Mouse (Mus musculus): Measurements from ENCODE around the gene Fam19a1. TPM values are rescaled to one million over a fixed set of nuclear protein-coding genes. Genes with fewer than 3 reads are reported as not detected.

Gene Fam19a1
- polyA plus RNA-seq, 1 experiment from 2014 or later = 2.3 TPM

DNA sequence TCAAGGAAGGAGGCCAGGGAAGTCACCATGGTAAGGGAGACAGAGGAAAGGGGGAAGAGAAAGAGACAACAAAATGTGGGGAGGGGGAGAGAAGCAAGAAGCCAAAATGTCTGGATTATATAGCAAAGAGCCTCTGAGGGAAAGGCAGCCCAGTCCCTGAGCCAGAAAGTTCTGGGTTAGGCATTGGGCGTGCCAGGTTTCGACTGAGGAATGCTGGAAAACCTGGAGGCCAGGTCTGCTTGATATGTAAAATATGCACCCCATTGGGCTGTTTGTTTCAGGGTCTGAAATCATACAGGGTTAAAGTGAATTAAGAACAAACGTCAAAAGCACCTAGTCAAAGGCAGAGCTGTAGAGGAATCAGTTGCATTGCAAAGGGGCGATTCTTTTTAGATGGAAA is 346.1 kb downstream of the Fam19a1 start:
- Histone ChIP-seq H3K4me2 (ENCODE audit: low read depth) (no peak overlapping the region), H3K9me3 (ENCODE audit: control insufficient read depth, low read length) (no peaks in the 10 kb centered on the region), H3K9ac (ENCODE audit: low read length) (no peak overlapping the region), H3K36me3 (ENCODE audit: control insufficient read depth, insufficient read depth, low read length) (no peaks in the 10 kb centered on the region), H3K4me1 (ENCODE audit: control insufficient read depth, insufficient read depth, low read length) (no peaks in the 10 kb centered on the region), H3K4me3 (ENCODE audit: low read depth, low read length) (no peak overlapping the region), H3K27me3 (ENCODE audit: control insufficient read depth, insufficient read depth, low read length) (no peaks in the 10 kb centered on the region), H3K27ac (ENCODE audit: low read depth, low read length) (no peak overlapping the region)
- no peak for DNase-seq (ENCODE audit: low spot score)
- WGBS = 69% methylated on average over 4 of the region's 4 CpGs
- ATAC-seq (ENCODE audit: insufficient read depth, low FRiP score, low TSS enrichment) = no peak

DNA sequence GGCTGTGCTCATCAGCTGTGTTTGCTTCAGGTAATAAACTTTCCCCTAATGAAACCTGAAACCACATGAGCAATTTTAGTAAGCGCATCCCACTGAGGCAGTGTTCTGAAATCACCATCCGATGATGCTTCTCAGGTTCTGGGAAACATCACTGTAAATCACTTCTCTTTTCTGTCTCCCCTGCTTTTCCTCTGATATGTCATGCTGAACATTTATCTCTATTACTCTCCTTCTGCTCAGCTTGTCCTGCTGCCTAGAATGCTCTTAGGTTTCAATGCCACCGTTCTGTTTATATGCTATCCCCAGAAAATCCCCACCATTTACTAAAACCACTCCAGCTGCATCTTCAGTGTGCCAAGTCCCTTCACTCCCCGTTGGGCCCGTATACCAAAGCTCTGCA is 386.5 kb downstream of the Fam19a1 start:
- Histone ChIP-seq H3K4me1 (ENCODE audit: control insufficient read depth, insufficient read depth, low read length) (no peaks in the 10 kb centered on the region), H3K27ac (ENCODE audit: low read depth, low read length) (no peak overlapping the region), H3K9ac (ENCODE audit: low read length) (no peak overlapping the region), H3K27me3 (ENCODE audit: control insufficient read depth, insufficient read depth, low read length) (no peaks in the 10 kb centered on the region), H3K9me3 (ENCODE audit: control insufficient read depth, low read length) (no peaks in the 10 kb centered on the region), H3K4me3 (ENCODE audit: low read depth, low read length) (no peak overlapping the region), H3K36me3 (ENCODE audit: control insufficient read depth, insufficient read depth, low read length) (no peaks in the 10 kb centered on the region), H3K4me2 (ENCODE audit: low read depth) (no peak overlapping the region)
- no peak for ATAC-seq (ENCODE audit: insufficient read depth, low FRiP score, low TSS enrichment)
- 80% methylated on average over 5 of the region's 5 CpGs for WGBS
- no peak for DNase-seq (ENCODE audit: low spot score)

DNA sequence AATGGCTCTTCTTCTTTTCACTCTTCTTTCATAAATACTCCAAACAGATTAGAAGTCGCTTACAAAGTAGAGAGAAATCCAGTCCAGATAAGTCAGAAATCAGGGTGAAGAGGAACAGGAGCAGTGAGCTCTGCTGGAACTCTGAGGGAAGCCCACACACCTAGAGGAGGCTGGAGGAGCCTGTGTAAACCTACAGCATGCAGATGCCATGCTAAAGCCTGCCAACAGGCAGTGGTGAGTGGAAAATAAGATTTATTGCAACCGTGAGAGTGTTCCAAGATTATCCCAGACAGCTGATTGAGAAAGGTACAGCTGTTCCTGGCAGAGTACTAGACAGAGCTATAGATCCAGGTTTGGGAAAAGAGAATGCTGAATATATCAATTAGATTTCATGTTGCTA is 428.6 kb downstream of the Fam19a1 start:
- WGBS = 84% methylated on average over 2 of the region's 2 CpGs
- no peaks in the 10 kb centered on the region for H3K27me3 ChIP-seq (ENCODE audit: control insufficient read depth, insufficient read depth, low read length)
- H3K4me3 ChIP-seq (ENCODE audit: low read depth, low read length) = no peak overlapping the region
- H3K36me3 ChIP-seq (ENCODE audit: control insufficient read depth, insufficient read depth, low read length) = no peaks in the 10 kb centered on the region
- no peak overlapping the region for H3K9ac ChIP-seq (ENCODE audit: low read length)
- no peaks in the 10 kb centered on the region for H3K4me1 ChIP-seq (ENCODE audit: control insufficient read depth, insufficient read depth, low read length)
- DNase-seq (ENCODE audit: low spot score) (no peak), ATAC-seq (ENCODE audit: insufficient read depth, low FRiP score, low TSS enrichment) (no peak)
- no peak overlapping the region for H3K4me2 ChIP-seq (ENCODE audit: low read depth)
- no peaks in the 10 kb centered on the region for H3K9me3 ChIP-seq (ENCODE audit: control insufficient read depth, low read length)
- H3K27ac ChIP-seq (ENCODE audit: low read depth, low read length) = no peak overlapping the region

DNA sequence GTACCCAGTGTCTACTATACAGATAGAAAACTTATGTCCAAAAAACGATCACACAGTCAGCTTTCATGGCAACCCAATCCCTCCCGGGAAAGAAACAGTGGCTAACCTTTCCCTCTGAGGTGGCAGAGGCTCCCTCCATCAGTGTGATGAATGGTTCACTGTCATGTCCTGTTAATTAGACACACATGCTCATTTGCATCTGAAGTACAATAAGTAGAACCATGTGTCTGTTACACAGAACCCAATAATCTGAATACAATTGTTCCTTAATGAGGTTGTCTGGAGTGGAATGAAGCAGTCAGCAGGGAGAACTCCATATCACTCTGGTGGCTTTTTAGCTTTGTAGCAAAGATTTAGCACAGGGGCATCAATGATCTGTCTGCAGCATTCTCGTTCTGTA is 431.9 kb downstream of the Fam19a1 start:
- no peak overlapping the region for H3K4me3 ChIP-seq (ENCODE audit: low read depth, low read length)
- H3K36me3 ChIP-seq (ENCODE audit: control insufficient read depth, insufficient read depth, low read length) = no peaks in the 10 kb centered on the region
- no peak for DNase-seq (ENCODE audit: low spot score)
- H3K4me1 ChIP-seq (ENCODE audit: control insufficient read depth, insufficient read depth, low read length) = no peaks in the 10 kb centered on the region
- WGBS = 40% methylated on average over 3 of the region's 3 CpGs
- no peaks in the 10 kb centered on the region for H3K9me3 ChIP-seq (ENCODE audit: control insufficient read depth, low read length)
- no peak for ATAC-seq (ENCODE audit: insufficient read depth, low FRiP score, low TSS enrichment)
- H3K27me3 ChIP-seq (ENCODE audit: control insufficient read depth, insufficient read depth, low read length) = no peaks in the 10 kb centered on the region
- H3K9ac ChIP-seq (ENCODE audit: low read length) = no peak overlapping the region
- no peak overlapping the region for H3K4me2 ChIP-seq (ENCODE audit: low read depth)
- no peak overlapping the region for H3K27ac ChIP-seq (ENCODE audit: low read depth, low read length)

DNA sequence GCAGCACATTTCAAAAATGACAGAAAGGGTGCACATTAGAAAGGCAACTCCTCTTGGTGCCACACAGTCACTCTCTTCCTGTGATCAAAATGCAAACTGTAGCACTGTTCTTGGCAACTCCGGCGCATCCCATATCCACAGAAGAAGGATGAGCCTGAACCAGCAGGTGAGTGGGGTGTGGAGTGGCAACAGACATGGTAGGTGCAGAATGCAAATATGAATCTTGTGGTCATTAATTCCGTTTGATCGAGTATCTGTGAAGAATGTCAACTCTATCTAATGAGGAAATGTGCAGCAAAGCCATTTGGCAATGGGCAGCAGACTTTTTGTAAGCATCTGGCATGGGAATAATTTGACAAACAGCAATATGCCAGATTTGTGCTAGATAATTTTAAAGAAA is 437.5 kb downstream of the Fam19a1 start:
- DNase-seq (ENCODE audit: low spot score) (no peak), ATAC-seq (ENCODE audit: insufficient read depth, low FRiP score, low TSS enrichment) (no peak)
- H3K9ac ChIP-seq (ENCODE audit: low read length) = no peak overlapping the region
- H3K9me3 ChIP-seq (ENCODE audit: control insufficient read depth, low read length) = no peaks in the 10 kb centered on the region
- no peak overlapping the region for H3K4me2 ChIP-seq (ENCODE audit: low read depth)
- no peak overlapping the region for H3K4me3 ChIP-seq (ENCODE audit: low read depth, low read length)
- no peaks in the 10 kb centered on the region for H3K4me1 ChIP-seq (ENCODE audit: control insufficient read depth, insufficient read depth, low read length)
- no peak overlapping the region for H3K27ac ChIP-seq (ENCODE audit: low read depth, low read length)
- WGBS = 94% methylated on average over 4 of the region's 4 CpGs
- no peaks in the 10 kb centered on the region for H3K27me3 ChIP-seq (ENCODE audit: control insufficient read depth, insufficient read depth, low read length)
- H3K36me3 ChIP-seq (ENCODE audit: control insufficient read depth, insufficient read depth, low read length) = no peaks in the 10 kb centered on the region

DNA sequence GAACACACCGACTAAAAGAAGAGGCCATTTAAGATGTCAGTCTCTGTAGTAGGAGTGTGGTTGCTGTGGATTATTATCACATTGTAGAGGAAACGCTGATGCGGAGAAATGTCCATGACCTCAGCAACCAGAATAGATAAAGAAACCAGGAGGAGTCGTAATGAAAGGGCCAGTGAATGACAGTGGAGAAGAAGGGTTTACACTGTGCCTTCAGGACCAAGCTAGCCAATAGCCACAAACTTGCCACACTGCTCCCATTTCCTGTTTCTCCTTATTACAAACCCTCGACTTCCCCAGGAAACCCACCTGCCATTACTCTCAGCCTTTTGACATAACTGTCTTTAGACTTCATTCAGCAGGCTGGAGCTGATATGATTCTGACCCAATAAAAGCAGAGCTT is 465.7 kb downstream of the Fam19a1 start:
- Histone ChIP-seq H3K27me3 (ENCODE audit: control insufficient read depth, insufficient read depth, low read length) (no peaks in the 10 kb centered on the region), H3K27ac (ENCODE audit: low read depth, low read length) (no peak overlapping the region), H3K4me2 (ENCODE audit: low read depth) (no peak overlapping the region), H3K9ac (ENCODE audit: low read length) (no peak overlapping the region), H3K4me3 (ENCODE audit: low read depth, low read length) (no peak overlapping the region), H3K9me3 (ENCODE audit: control insufficient read depth, low read length) (no peaks in the 10 kb centered on the region), H3K36me3 (ENCODE audit: control insufficient read depth, insufficient read depth, low read length) (no peaks in the 10 kb centered on the region), H3K4me1 (ENCODE audit: control insufficient read depth, insufficient read depth, low read length) (no peaks in the 10 kb centered on the region)
- no peak for ATAC-seq (ENCODE audit: insufficient read depth, low FRiP score, low TSS enrichment)
- 83% methylated on average over 5 of the region's 5 CpGs for WGBS
- DNase-seq (ENCODE audit: low spot score) = no peak

DNA sequence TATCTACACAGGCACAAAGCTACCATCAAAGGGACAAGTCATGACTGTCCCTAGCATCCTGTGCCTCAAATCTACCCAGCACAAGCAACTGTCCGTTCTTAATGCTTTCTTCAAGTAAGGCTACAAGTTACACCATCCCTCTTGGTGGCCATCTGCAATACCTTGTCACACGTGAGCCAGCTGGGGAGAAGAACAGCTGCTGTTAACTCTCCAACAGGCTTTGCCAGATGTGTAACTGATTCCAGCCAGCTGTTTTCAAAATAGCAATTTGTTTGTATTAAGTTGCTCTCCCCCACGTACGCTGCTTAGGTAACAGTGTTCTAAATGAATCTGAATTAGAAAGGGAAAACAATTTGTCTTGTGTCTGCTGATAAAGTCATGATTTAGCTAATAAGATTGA is 467.8 kb downstream of the Fam19a1 start:
- no peaks in the 10 kb centered on the region for H3K4me1 ChIP-seq (ENCODE audit: control insufficient read depth, insufficient read depth, low read length)
- no peak overlapping the region for H3K4me3 ChIP-seq (ENCODE audit: low read depth, low read length)
- H3K27ac ChIP-seq (ENCODE audit: low read depth, low read length) = no peak overlapping the region
- no peak overlapping the region for H3K9ac ChIP-seq (ENCODE audit: low read length)
- no peaks in the 10 kb centered on the region for H3K9me3 ChIP-seq (ENCODE audit: control insufficient read depth, low read length)
- H3K27me3 ChIP-seq (ENCODE audit: control insufficient read depth, insufficient read depth, low read length) = no peaks in the 10 kb centered on the region
- ATAC-seq (ENCODE audit: insufficient read depth, low FRiP score, low TSS enrichment) (no peak), DNase-seq (ENCODE audit: low spot score) (no peak)
- H3K36me3 ChIP-seq (ENCODE audit: control insufficient read depth, insufficient read depth, low read length) = no peaks in the 10 kb centered on the region
- H3K4me2 ChIP-seq (ENCODE audit: low read depth) = no peak overlapping the region
- WGBS = 66% methylated on average over 4 of the region's 4 CpGs

DNA sequence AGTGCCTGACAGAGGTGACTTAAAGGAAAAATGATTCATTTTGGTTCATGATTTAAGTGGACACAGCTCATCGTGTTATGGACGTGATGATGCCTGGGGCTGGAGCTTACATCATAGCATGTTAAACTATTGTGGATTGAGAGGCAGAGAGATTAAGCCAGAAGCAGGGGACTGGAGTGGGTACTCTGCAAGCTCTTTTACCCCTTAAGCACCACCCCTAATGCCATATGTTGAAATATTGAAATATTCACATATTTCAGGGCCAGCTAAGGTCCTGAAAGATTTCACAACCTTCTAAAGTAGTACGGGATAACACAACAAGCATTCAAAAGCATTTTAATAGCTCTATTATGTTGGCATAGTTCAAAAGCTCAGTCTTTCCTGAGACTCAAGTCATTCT is 468.2 kb downstream of the Fam19a1 start:
- Histone ChIP-seq H3K9me3 (ENCODE audit: control insufficient read depth, low read length) (no peaks in the 10 kb centered on the region), H3K27me3 (ENCODE audit: control insufficient read depth, insufficient read depth, low read length) (no peaks in the 10 kb centered on the region), H3K36me3 (ENCODE audit: control insufficient read depth, insufficient read depth, low read length) (no peaks in the 10 kb centered on the region), H3K4me1 (ENCODE audit: control insufficient read depth, insufficient read depth, low read length) (no peaks in the 10 kb centered on the region), H3K9ac (ENCODE audit: low read length) (no peak overlapping the region), H3K27ac (ENCODE audit: low read depth, low read length) (no peak overlapping the region), H3K4me2 (ENCODE audit: low read depth) (no peak overlapping the region), H3K4me3 (ENCODE audit: low read depth, low read length) (no peak overlapping the region)
- WGBS = 82% methylated on average over 3 of the region's 3 CpGs
- DNase-seq (ENCODE audit: low spot score) = no peak
- no peak for ATAC-seq (ENCODE audit: insufficient read depth, low FRiP score, low TSS enrichment)

DNA sequence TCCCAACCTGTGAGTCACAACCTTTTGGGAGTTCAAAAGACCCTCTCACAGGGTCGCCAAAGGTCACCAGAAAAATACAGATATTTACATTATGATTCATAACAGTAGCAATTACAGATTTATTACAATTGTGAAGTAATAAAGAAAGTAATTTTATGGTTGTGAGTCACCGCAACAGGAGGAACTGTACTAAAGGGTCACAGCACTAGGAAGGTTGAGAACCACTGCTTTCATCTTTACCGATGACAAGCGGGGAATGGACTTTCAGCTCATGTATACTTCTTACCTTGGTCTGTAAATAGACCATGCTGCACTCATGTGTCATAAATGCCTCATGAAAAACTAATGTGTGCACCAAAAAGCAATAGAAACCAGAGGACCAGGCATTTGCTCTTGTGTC is 474.5 kb downstream of the Fam19a1 start:
- no peaks in the 10 kb centered on the region for H3K36me3 ChIP-seq (ENCODE audit: control insufficient read depth, insufficient read depth, low read length)
- 93% methylated on average over 4 of the region's 4 CpGs for WGBS
- H3K9ac ChIP-seq (ENCODE audit: low read length) = no peak overlapping the region
- H3K9me3 ChIP-seq (ENCODE audit: control insufficient read depth, low read length) = no peaks in the 10 kb centered on the region
- no peaks in the 10 kb centered on the region for H3K27me3 ChIP-seq (ENCODE audit: control insufficient read depth, insufficient read depth, low read length)
- H3K4me3 ChIP-seq (ENCODE audit: low read depth, low read length) = no peak overlapping the region
- H3K4me2 ChIP-seq (ENCODE audit: low read depth) = no peak overlapping the region
- ATAC-seq (ENCODE audit: insufficient read depth, low FRiP score, low TSS enrichment) (no peak), DNase-seq (ENCODE audit: low spot score) (no peak)
- no peaks in the 10 kb centered on the region for H3K4me1 ChIP-seq (ENCODE audit: control insufficient read depth, insufficient read depth, low read length)
- no peak overlapping the region for H3K27ac ChIP-seq (ENCODE audit: low read depth, low read length)
